Mouse (Mus musculus) duodenum, adult 2 months (tissue): Measurements from ENCODE around the gene Zfp865. TPM values are rescaled to one million over a fixed set of nuclear protein-coding genes. Genes with fewer than 3 reads are reported as not detected.

Source experiments
- polyA plus RNA-seq: library from polyadenylated mRNA; depleted of rRNA; stranded (reverse); fragments of >200 nt; gene quantifications from 2 replicates; pipeline ENCODE4 v1.2.3, GENCODE M21; 2012; ENCODE audit warnings: low replicate concordance; rRNA removed

Gene Zfp865
- 29.9 and 32.6 TPM in 2 replicates for polyA plus RNA-seq

DNA sequence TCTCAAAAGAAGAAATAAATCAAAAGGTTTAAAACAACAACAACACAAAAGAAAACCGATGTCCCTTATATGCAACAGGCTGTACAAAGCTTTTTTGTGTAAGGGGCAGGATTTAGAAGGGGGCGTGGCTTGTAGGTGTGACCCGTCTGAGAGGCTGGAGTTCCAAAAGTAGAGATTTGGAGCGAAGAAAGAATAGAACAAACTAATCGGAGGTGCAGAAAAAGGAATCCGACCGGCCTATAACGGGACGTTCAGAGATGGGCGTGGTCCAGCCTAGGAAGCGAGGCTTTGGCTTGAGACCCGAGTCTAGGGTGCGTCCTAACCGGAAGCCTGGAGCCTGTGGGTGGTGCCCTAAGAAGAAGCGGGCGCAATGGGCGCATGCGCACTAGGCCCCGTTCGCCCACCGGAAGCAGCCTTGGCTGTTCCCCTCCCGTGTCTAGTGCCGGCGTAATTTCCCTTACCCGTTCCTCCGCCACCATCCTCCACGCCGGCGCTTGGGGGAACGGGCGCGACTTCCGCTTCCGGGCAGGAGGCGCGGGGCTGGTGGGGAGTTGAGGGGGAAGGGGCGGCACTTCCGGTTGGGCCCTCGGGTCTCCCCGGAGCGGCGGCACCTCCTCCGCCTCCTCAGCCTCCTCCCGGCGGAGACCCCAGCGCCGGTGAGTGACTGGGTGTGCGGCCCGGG lies at the start of gene Zfp865, which contains the start of gene Ccdc106:
Zfp865 (plus strand) TSS at position 377 of the 682 bp plus-strand sequence.
Ccdc106 (plus strand) TSS at position 554 of the 682 bp plus-strand sequence.

GRCm38 (mm10) chr7:4971068-4971467 lies 49.1 kb upstream of the Zfp865 start, which contains the start of gene Sbk3:
Sbk3 (minus strand) TSS chr7:4971168.

GRCm38 (mm10) chr7:4996003-4996895 lies 23.9 kb upstream of the Zfp865 start, which contains the start of gene Zfp579:
Zfp579 (minus strand) TSS chr7:4996158.

GRCm38 (mm10) chr7:5014251-5015117 lies 5.7 kb upstream of the Zfp865 start, which contains the start of the genes Zfp524 and Fiz1:
Zfp524 (plus strand) TSS chr7:5014415.
Fiz1 (minus strand) TSS chr7:5014697.

DNA sequence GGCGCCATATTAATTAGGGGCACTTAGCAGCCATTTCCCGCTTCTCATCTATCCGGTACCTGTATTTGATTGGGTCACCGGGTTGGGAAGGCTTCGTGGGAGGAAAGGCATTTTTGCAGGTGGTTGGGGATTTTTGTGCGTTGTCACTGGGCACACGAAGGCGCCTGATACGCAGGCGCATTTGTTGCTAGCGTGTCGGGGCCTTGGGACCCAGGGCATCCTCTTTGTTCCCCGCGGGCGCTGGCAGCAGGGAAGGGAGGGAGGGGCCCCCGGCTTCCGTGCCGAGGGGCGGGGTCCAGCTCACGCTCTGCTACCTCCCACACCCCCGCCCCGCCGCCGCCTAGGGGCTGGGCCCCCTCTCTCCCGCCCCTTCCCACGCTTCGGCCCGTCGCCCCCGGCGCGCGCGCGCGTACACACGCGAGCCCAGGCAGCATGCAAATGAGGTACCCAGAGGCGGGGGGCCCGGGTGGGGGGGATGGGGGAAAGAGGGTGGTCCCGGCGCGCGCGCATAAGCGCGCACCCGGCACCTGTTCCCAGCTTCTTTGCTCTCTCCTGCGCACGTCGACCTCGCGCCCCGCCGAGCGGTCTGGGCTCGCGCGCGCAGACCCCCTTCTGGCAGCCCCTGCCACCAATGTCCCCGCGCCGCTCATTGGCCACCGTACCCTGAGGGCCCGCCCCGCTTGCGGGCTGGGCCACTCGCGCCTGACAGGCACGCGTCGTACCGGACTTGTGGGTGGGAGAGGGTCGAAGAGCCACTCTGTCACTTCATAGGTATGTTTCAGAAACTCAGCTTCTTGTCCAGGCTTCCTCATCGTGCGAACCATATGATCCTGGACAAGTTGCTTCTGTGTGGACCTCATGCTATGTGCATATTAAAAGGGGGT lies 4.8 kb upstream of the Zfp865 start, which contains the start of gene Gm44973:
Gm44973 (plus strand) TSS at position 379 of the 884 bp plus-strand sequence.

DNA sequence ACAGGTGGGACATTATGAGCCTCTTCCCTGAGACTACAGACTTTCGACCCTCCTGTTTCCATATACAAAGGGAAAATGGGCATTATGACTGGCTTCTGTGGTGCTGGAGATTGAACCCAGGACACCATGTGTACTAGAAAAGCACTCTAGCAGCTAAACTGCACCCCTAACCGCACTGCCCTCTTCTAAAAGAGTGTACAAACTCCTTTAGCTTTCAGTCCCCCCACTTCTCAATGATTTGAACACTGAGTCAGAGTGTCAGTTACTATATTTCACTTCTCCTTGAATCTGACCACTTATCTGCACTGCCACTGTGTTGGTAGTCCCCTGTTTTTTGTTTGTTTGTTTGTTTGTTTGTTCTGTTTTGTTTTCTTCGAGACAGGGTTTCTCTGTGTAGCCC lies 13.6 kb downstream of the Zfp865 start, which contains the start of gene 4632433K11Rik:
4632433K11Rik (plus strand) TSS at position 301 of the 400 bp plus-strand sequence.

DNA sequence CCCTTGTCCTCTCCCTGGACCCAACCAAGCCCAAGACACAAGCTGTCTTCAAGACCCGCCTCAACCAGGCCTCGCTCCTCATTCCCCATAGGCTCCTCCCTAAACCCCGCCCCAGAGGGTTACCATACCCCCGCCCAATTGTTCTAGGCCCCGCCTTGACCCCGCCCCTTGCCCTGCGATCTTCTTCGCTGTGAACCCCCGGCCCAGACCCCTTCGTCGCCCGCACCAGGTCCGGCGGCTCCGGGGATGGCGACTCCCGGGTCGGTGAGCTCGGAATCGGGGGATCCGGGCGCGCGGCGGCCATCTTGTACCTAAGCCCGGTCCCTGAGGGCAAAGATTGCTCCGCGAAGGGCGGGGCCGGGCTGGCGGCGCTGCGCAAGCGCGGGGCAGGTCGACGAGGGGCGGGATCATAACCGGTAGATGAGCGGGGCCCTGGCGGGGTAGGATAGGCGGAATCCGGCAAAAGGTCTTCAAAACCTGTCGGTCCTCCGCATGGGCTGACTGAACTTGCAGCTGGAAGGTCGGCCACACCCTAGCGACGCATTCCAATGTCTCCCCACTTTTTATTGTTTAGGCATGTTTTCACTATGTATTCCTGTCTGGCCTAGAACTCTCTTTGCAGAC lies 18.0 kb downstream of the Zfp865 start, which contains the start of gene Zfp784:
Zfp784 (minus strand) TSS at position 338 of the 624 bp plus-strand sequence.

DNA sequence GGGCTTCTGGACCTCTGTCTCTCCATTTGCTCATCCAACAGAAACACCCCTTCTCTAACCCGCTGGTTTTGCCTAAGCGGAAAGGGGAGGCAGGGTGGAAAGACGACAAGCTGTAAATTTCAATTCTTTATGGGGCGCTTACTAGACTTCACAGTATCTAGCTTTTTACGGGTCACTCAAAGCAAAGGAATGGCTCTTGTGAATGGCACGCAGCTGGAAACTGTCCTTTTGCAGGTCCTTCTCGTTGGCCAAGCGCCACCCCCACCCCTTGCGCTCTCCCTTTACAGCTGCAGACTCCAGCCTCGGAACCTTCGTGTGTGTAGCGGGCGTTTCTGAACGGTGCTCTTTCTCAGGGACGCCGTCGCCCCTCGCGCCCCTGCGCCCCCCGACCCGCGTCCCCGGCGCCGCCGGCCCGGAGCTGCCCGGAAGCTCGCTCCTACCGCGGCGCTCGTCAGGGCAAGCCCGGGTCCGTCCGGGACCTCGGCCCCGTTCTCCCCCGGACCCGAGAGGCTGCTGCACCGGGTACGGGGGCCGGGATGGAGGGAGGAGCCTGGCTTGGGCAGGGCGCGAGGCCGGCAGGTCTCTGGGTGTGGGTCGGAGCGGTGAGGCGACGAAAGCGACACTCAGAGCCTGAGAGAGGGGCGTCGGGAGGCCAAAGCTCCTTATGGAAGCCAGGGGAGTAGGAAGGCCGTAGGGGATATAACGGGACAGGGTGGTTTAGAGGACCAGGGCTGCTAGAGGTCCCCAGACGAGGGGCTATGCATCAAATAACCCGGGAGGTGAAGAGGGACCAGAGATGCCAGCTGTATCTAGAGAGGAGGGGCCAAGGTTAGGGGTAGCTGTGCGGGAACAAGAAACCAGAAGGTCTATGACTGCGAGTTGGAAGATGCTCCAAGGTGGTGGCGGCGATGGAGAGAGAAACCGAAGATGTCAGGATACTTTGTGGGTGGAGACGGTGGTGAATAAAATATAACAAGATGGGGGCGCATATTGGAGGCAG lies 31.3 kb downstream of the Zfp865 start, which contains the start of gene Zfp580:
Zfp580 (plus strand) TSS at position 346 of the 1,000 bp plus-strand sequence.

DNA sequence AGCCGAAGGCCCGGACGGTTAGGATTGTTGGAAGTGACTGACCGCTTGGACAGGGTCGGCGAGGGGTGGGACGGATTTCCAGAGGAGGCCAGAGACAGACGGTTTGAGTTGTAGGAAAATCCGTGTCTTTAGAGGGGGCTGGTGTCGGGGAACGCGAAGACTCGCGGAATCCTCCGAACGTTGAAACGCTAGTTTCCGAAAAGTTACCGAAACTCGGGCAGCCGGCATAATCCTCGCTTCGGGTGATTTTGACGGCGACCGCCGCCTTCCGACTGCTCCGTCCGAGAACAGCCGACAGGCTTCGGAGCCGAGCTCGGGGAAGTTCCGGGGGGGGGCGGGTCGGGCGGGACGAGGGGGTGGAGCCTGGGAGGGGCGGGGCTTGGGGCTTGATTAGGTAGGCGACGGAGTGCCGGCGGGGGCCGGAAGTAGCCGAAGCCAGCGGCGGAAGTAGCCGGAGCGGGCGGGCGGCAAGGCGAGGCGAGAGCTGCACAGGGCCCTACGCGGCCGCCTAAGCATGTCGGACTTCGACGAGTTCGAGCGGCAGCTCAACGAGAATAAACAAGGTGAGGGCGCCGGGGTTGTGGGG lies 41.7 kb downstream of the Zfp865 start, which contains the start of gene U2af2:
U2af2 (plus strand) TSS at position 370 of the 586 bp plus-strand sequence.

GRCm38 (mm10) chr7:5080010-5080751 lies 60.0 kb downstream of the Zfp865 start, which contains the start of gene Epn1:
Epn1 (plus strand) TSS chr7:5080235.

Other genes starting within 250 kb of the Zfp865 start
- gene Fam71e2, start 249.1 kb upstream of the Zfp865 start, polyA plus RNA-seq = not detected in 2 replicates
- 0.21 and 0.53 TPM in 2 replicates for gene Il11, start 237.5 kb upstream of the Zfp865 start, polyA plus RNA-seq
- gene Tmem190, start 237.4 kb upstream of the Zfp865 start, polyA plus RNA-seq = not detected in 2 replicates
- 245 and 842 TPM in 2 replicates for gene Tmem238, start 230.7 kb upstream of the Zfp865 start, polyA plus RNA-seq
- 347 and 393 TPM in 2 replicates for gene Rpl28, start 227.5 kb upstream of the Zfp865 start, polyA plus RNA-seq
- 184 and 256 TPM in 2 replicates for gene Ube2s, start 207.8 kb upstream of the Zfp865 start, polyA plus RNA-seq
- 0.19 and 3.1 TPM in 2 replicates for gene Shisa7, start 175.7 kb upstream of the Zfp865 start, polyA plus RNA-seq
- gene Isoc2b, start 150.1 kb upstream of the Zfp865 start, polyA plus RNA-seq = 31.8 and 33.1 TPM in 2 replicates
- gene Isoc2a, start 143.2 kb upstream of the Zfp865 start, polyA plus RNA-seq = 34.1 and 38.8 TPM in 2 replicates
- not detected in 2 replicates for gene Gm36210, start 113.9 kb upstream of the Zfp865 start, polyA plus RNA-seq
- gene Zfp628, start 105.2 kb upstream of the Zfp865 start, polyA plus RNA-seq = 26.2 and 34.2 TPM in 2 replicates
- gene Nat14, start 98.3 kb upstream of the Zfp865 start, polyA plus RNA-seq = 8.4 and 8.7 TPM in 2 replicates
- 2.7 and 4.6 TPM in 2 replicates for gene Ssc5d, start 94.6 kb upstream of the Zfp865 start, polyA plus RNA-seq
- gene Sbk2, start 56.0 kb upstream of the Zfp865 start, polyA plus RNA-seq = not detected in 2 replicates
- 0.02 TPM in 1 of 2 replicates, not detected in the other for gene Sbk3, start 49.2 kb upstream of the Zfp865 start, polyA plus RNA-seq
- 39.0 and 47.9 TPM in 2 replicates for gene Zfp579, start 24.2 kb upstream of the Zfp865 start, polyA plus RNA-seq
- gene Zfp524, start 6.0 kb upstream of the Zfp865 start, polyA plus RNA-seq = 46.4 and 57.1 TPM in 2 replicates
- gene Fiz1, start 5.7 kb upstream of the Zfp865 start, polyA plus RNA-seq = 24.9 and 25.9 TPM in 2 replicates
- not detected in 2 replicates for gene Gm44973, start 4.9 kb upstream of the Zfp865 start, polyA plus RNA-seq
- gene Ccdc106, start 177 bp downstream of the Zfp865 start, polyA plus RNA-seq = 1.6 and 2.3 TPM in 2 replicates
- gene 4632433K11Rik, start 13.7 kb downstream of the Zfp865 start, polyA plus RNA-seq = not detected in 2 replicates
- 6.7 and 8.4 TPM in 2 replicates for gene Zfp784, start 18.1 kb downstream of the Zfp865 start, polyA plus RNA-seq
- 18.1 and 22.7 TPM in 2 replicates for gene Zfp580, start 31.2 kb downstream of the Zfp865 start, polyA plus RNA-seq
- gene U2af2, start 41.8 kb downstream of the Zfp865 start, polyA plus RNA-seq = 108 and 110 TPM in 2 replicates
- 442 and 660 TPM in 2 replicates for gene Epn1, start 59.9 kb downstream of the Zfp865 start, polyA plus RNA-seq
- gene Rfpl4, start 96.6 kb downstream of the Zfp865 start, polyA plus RNA-seq = not detected in 2 replicates
- gene Rasl2-9, start 105.6 kb downstream of the Zfp865 start, polyA plus RNA-seq = 0.21 and 0.47 TPM in 2 replicates
- not detected in 2 replicates for gene Vmn1r55, start 129.3 kb downstream of the Zfp865 start, polyA plus RNA-seq
- not detected in 2 replicates for gene Vmn1r56, start 176.4 kb downstream of the Zfp865 start, polyA plus RNA-seq
- gene Vmn1r57, start 198.1 kb downstream of the Zfp865 start, polyA plus RNA-seq = not detected in 2 replicates